Mouse (Mus musculus): ENCODE measurements around the gene Gmppa.

DNA sequence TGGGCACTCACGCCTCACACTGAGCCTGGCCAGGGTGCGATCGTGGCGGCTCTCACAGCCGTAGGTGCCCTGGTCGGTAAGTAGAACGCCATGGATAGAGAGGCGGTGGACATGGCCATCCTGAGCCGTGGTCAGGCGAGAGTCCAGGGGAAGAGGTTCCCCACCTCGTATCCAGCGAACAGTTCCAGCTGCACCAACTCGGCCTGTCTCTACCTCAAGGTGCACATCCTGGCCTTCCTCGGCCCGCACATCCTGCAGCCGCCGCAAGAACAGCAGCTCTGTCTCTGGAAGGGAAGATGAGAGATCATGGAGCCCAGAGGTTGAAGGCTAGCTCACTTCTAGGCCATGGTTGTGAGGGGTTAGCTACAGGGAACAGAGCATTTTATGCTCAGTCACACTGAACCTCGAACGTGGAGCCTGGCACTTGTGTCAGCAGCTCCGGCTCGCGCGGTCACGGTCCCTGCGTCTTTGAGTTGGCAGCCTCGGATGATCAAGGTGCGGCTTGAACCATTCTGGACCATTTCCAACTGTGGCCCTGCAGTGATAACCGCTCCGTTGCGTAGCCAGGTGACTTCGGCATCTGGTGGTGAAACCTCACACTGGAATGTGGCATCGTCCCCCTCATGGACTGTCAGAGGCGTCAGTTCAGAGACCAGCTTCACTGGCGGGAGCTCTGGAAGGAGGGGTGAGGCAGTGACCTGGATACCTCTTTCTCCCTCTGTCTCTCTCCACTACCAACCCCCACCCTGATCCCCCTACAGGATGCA, 55.2 kb downstream of the Gmppa start:
- TF ChIP-seq POLR2A (IDR thresholded peaks at IDR 0.05; ENCODE audit: insufficient read depth, low read length) (no peak), CTCF (IDR thresholded peaks at IDR 0.05; ENCODE audit: low read depth, low read length) (no peak)
